Mouse (Mus musculus): Measurements from ENCODE around the gene Dnmt1. TPM values are rescaled to one million over a fixed set of nuclear protein-coding genes. Genes with fewer than 3 reads are reported as not detected.
A peak's percentile ranks its signal among the peaks of the same experiment; 100 is the strongest.

Gene Dnmt1
- polyA plus RNA-seq, 1 experiment from 2014 or later = 69.6 TPM

DNA sequence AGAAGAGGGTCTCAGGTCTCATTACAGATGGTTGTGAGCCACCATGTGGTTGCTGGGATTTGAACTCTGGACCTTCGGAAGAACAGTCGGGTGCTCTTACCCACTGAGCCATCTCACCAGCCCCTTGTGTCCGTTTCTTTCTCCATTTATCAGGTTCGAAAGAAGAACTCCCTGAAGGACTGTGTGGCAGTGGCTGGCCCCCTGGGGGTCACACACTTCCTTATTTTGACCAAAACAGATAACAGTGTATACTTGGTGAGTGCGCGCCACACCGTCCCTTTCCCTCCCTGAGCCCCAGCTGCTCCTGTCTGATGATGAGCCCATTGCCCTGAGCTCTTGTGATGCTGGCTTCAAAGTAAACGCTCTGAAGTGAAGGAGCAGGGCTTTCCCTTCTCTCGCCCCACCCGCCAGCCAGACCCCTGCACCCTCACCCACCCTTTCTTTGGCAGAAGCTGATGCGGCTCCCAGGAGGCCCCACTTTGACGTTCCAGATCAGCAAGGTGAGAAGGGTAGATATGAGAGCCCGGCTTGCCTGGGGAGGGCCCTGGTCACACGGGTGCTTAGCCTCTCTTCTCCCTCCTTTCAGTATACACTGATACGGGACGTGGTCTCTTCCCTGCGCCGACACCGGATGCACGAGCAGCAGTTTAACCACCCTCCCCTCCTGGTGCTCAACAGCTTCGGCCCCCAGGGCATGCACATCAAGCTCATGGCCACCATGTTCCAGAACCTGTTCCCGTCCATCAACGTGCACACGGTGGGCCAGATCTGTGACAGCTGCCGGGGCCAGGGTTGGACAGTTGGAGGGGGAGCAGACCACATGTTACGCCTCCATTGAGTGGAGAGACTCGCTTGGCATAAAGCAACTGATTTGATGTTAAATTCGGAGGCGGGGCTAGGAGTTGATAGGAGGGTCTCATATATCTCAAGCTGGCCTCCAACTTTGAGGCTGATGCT lies 70.2 kb downstream of the Dnmt1 start:
- Histone ChIP-seq H3K27ac (ENCODE audit: low read length) (no peak overlapping the region), H3K36me3 (ENCODE audit: control insufficient read depth, insufficient read depth, low read length) (peaks cover 50% of the 10 kb centered on the region), H3K4me3 (ENCODE audit: low read depth, low read length) (peak overlapping the region; percentile 74)

DNA sequence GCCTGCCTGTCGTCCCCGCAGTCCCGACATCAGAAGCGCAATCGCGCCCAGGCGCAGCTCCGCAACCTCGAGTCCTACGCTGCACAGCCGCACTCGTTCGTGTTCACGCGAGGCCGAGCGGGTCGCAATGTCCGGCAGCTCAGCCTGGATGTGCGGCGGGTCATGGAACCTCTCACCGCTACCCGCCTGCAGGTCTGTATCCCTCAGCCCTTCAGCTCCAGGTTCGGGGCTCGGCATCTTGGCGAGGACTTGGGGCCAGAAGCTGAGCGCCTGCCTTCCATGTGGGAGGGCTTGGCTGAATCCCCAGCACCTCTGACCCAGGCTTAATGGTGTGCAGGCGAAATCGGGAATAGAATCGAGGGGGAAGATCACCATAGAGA lies 71.3 kb downstream of the Dnmt1 start:
- peak; percentile 40 for ATAC-seq (ENCODE audit: insufficient number of reproducible peaks, insufficient read depth, low FRiP score, low read depth)
- H3K9me3 ChIP-seq (ENCODE audit: control insufficient read depth, low read depth, low read length) = no peaks in the 10 kb centered on the region
- peak overlapping the region; percentile 44 for H3K27ac ChIP-seq (ENCODE audit: low read length)
- H3K27me3 ChIP-seq (ENCODE audit: control insufficient read depth, insufficient read depth, low read length) = no peaks in the 10 kb centered on the region
- H3K4me2 ChIP-seq (replicated peaks; ENCODE audit: low read depth, low read length) = peak overlapping the region; percentile 92
- H3K36me3 ChIP-seq (ENCODE audit: control insufficient read depth, insufficient read depth, low read length) = peaks cover 40% of the 10 kb centered on the region
- under 1% methylated on average over 30 of the region's 30 CpGs for WGBS
- peak overlapping the region; percentile 62 for H3K9ac ChIP-seq (replicated peaks; ENCODE audit: low read depth, low read length)
- H3K4me3 ChIP-seq (ENCODE audit: low read depth, low read length) = peak overlapping the region; percentile 74
- H3K4me1 ChIP-seq (ENCODE audit: control insufficient read depth, insufficient read depth, low read length) = no peaks in the 10 kb centered on the region

More for the DNA sequence above, 70.2 kb downstream of the Dnmt1 start:
- H3K4me1 ChIP-seq (ENCODE audit: control insufficient read depth, insufficient read depth, low read length) = no peaks in the 10 kb centered on the region
- no peaks in the 10 kb centered on the region for H3K27me3 ChIP-seq (ENCODE audit: control insufficient read depth, insufficient read depth, low read length)
- H3K4me2 ChIP-seq (replicated peaks; ENCODE audit: low read depth, low read length) = peak overlapping the region; percentile 92
- 79% methylated on average over 29 of the region's 29 CpGs for WGBS
- peak overlapping the region; percentile 62; the same call in 1 of the 2 replicates for H3K9ac ChIP-seq (replicated peaks; ENCODE audit: low read depth, low read length)
- ATAC-seq (ENCODE audit: insufficient number of reproducible peaks, insufficient read depth, low FRiP score, low read depth) = no peak
- no peaks in the 10 kb centered on the region for H3K9me3 ChIP-seq (ENCODE audit: control insufficient read depth, low read depth, low read length)

DNA sequence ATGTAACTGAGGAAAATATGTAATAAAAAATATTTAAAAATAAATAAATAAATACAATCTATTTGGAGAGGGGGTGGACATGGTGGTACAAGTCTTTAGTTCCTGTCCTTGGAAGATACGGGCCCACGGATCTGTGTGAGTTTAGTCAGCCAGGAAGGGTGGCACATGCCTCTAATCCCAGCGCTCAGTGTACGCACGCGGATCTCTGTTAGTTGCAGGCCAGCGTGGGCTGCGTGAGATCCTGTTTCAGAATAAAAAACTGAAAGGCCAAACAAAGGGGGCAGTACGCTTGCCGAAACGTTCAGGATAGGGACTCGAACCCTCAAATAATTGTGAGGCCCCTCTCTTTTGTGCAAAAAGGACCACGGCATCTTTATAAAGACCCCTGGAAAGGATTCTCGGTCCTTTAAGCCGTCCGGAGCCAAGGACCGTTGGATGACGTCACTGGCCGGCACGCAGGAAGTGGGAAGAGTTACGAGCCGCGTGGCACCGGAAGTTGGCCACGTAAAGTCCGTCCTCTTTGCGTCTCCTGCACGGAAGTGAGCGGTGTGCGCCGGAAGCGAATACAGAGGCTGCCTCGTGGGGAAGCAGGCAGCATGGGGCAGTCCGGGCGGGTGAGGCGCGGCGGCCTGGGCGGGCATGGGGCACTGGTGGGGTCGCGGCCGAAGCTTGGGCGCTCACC lies 71.8 kb downstream of the Dnmt1 start, which contains the start of gene Ppan:
Gene Ppan (plus strand): TSS at position 472 of the 682 bp plus-strand sequence.
- peak within 1 kb of the TSS; percentile 74 for H3K4me3 ChIP-seq (ENCODE audit: low read depth, low read length)
- no peaks in the 10 kb centered on the region for H3K4me1 ChIP-seq (ENCODE audit: control insufficient read depth, insufficient read depth, low read length)
- peaks cover 36% of the 10 kb centered on the region for H3K36me3 ChIP-seq (ENCODE audit: control insufficient read depth, insufficient read depth, low read length)
- ATAC-seq (ENCODE audit: insufficient number of reproducible peaks, insufficient read depth, low FRiP score, low read depth) = peak; percentile 94
- no peaks in the 10 kb centered on the region for H3K27me3 ChIP-seq (ENCODE audit: control insufficient read depth, insufficient read depth, low read length)
- peak within 1 kb of the TSS; percentile 97 for H3K27ac ChIP-seq (ENCODE audit: low read length)
- peak within 1 kb of the TSS; percentile 62 for H3K9ac ChIP-seq (replicated peaks; ENCODE audit: low read depth, low read length)
- no peaks in the 10 kb centered on the region for H3K9me3 ChIP-seq (ENCODE audit: control insufficient read depth, low read depth, low read length)
- WGBS = under 1% methylated on average over 43 of the region's 43 CpGs
- peak within 1 kb of the TSS; percentile 92 for H3K4me2 ChIP-seq (replicated peaks; ENCODE audit: low read depth, low read length)

DNA sequence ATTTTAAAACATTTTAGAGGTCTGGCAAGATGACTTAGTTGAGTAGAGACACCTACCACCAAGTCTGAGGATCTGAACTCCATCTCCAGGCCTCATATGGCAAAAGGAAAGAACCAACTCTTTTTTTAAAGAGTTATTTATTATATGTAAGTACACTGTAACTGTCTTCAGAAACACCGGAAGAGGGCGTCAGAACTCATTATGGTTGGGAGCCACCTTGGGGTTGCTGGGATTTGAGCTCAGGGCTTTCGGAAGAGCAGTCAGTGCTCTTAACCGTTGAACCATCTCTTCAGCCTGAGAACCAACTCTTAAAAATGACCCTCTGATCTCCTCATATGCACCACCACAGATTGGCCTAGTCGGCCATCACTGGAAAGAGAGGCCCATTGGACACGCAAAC lies 72.5 kb downstream of the Dnmt1 start:
- no peak for ATAC-seq (ENCODE audit: insufficient number of reproducible peaks, insufficient read depth, low FRiP score, low read depth)
- no peak overlapping the region for H3K27ac ChIP-seq (ENCODE audit: low read length)
- no peaks in the 10 kb centered on the region for H3K4me1 ChIP-seq (ENCODE audit: control insufficient read depth, insufficient read depth, low read length)
- 90% methylated on average over 6 of the region's 6 CpGs for WGBS
- no peak overlapping the region for H3K4me3 ChIP-seq (ENCODE audit: low read depth, low read length)
- no peaks in the 10 kb centered on the region for H3K9me3 ChIP-seq (ENCODE audit: control insufficient read depth, low read depth, low read length)
- H3K9ac ChIP-seq (replicated peaks; ENCODE audit: low read depth, low read length) = no peak overlapping the region
- no peaks in the 10 kb centered on the region for H3K27me3 ChIP-seq (ENCODE audit: control insufficient read depth, insufficient read depth, low read length)
- H3K36me3 ChIP-seq (ENCODE audit: control insufficient read depth, insufficient read depth, low read length) = peaks cover 30% of the 10 kb centered on the region
- peak overlapping the region; percentile 92 for H3K4me2 ChIP-seq (replicated peaks; ENCODE audit: low read depth, low read length)

DNA sequence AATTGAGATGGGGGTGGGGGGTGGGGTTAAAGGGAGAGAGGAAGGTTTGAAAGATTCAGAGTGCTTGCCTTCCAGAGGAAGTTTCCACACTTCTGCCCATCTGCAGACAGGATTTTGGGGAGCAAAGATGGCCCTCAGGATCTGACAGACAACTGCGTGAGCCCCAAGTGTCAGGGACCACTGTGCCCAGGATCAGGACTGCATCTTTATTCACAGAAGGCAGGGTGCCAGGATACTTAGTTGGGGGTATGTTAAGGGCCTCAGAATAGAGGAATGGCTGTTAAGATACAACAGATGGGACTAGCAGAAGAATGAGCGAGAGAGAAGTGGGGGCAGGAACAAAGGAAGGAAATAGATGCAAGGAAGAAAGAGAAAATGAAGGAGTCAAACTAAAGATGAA lies 73.1 kb downstream of the Dnmt1 start:
- no peaks in the 10 kb centered on the region for H3K9me3 ChIP-seq (ENCODE audit: control insufficient read depth, low read depth, low read length)
- H3K4me1 ChIP-seq (ENCODE audit: control insufficient read depth, insufficient read depth, low read length) = no peaks in the 10 kb centered on the region
- H3K4me3 ChIP-seq (ENCODE audit: low read depth, low read length) = no peak overlapping the region
- H3K9ac ChIP-seq (replicated peaks; ENCODE audit: low read depth, low read length) = no peak overlapping the region
- no peak overlapping the region for H3K4me2 ChIP-seq (replicated peaks; ENCODE audit: low read depth, low read length)
- H3K27me3 ChIP-seq (ENCODE audit: control insufficient read depth, insufficient read depth, low read length) = no peaks in the 10 kb centered on the region
- 90% methylated on average over 2 of the region's 2 CpGs for WGBS
- H3K36me3 ChIP-seq (ENCODE audit: control insufficient read depth, insufficient read depth, low read length) = peaks cover 24% of the 10 kb centered on the region
- no peak for ATAC-seq (ENCODE audit: insufficient number of reproducible peaks, insufficient read depth, low FRiP score, low read depth)
- H3K27ac ChIP-seq (ENCODE audit: low read length) = no peak overlapping the region

DNA sequence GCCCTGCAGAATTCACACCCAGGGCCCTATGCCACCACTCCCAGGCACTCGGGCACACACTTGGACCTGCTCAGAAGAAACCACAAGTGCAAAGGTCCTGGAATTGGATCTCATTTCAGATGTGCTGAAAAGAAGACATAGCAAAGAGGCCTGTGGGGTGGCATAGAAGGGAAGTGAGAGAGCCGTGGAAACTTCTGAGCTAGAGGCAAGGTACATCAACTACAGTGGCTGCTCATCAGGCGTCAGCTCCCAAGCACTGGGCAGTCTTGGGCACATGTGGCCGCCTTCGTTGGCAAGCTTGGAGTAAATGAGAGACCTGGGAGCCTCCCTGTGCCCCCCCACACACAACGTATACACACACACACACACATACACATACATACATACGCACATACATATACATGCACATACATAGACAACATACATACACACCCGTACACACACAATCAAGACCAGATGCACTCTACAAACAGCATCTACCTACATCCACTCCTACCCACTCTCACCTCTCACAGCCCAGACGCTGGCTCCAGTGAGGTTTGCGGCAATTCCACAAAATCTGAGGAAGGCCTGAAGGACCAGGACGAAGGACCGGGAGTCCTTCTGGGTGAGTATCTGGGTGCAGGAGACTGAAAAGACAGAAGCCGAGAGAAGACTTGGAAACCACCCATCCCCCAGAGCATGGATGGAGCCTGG lies 80.4 kb downstream of the Dnmt1 start, which contains the start of gene Angptl6:
Gene Angptl6 (minus strand): TSS at position 631 of the 696 bp plus-strand sequence.
- Histone ChIP-seq H3K9me3 (ENCODE audit: control insufficient read depth, low read depth, low read length) (no peaks in the 10 kb centered on the region), H3K27ac (ENCODE audit: low read length) (peak within 1 kb of the TSS; percentile 94), H3K4me1 (ENCODE audit: control insufficient read depth, insufficient read depth, low read length) (peaks cover 10% of the 10 kb centered on the region; the same call in 1 of the 2 replicates), H3K9ac (replicated peaks; ENCODE audit: low read depth, low read length) (peak within 1 kb of the TSS; percentile 42), H3K27me3 (ENCODE audit: control insufficient read depth, insufficient read depth, low read length) (no peaks in the 10 kb centered on the region), H3K4me2 (replicated peaks; ENCODE audit: low read depth, low read length) (peak within 1 kb of the TSS; percentile 63), H3K4me3 (ENCODE audit: low read depth, low read length) (peak within 1 kb of the TSS; percentile 35), H3K36me3 (ENCODE audit: control insufficient read depth, insufficient read depth, low read length) (0 out of 2 replicates have a peak, but pooled peaks cover 3% of the 10 kb centered on the region)
- ATAC-seq (ENCODE audit: insufficient number of reproducible peaks, insufficient read depth, low FRiP score, low read depth) = no peak
- 78% methylated on average over 13 of the region's 13 CpGs for WGBS

DNA sequence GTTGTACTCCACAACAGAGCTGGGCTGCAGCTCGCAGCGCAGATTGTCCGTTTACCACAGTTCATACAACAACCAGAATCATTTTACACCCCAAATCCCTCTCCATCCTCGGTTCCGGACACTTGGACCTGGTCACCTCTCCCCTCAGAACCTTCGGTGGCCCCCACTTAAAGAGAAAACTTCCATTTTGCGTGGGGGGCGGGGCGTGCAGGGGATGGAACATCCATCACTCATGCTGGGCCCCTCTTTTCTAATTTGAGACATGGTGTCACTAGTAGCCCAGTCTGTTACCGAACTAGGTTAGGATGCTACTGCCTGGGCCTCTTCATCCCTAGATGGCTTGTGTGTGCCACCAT lies 81.0 kb downstream of the Dnmt1 start:
- ATAC-seq (ENCODE audit: insufficient number of reproducible peaks, insufficient read depth, low FRiP score, low read depth) = no peak
- Histone ChIP-seq H3K4me2 (replicated peaks; ENCODE audit: low read depth, low read length) (peak overlapping the region; percentile 63), H3K9me3 (ENCODE audit: control insufficient read depth, low read depth, low read length) (no peaks in the 10 kb centered on the region), H3K27ac (ENCODE audit: low read length) (peak overlapping the region; percentile 94), H3K27me3 (ENCODE audit: control insufficient read depth, insufficient read depth, low read length) (no peaks in the 10 kb centered on the region), H3K9ac (replicated peaks; ENCODE audit: low read depth, low read length) (peak overlapping the region; percentile 42), H3K4me3 (ENCODE audit: low read depth, low read length) (peak overlapping the region; percentile 35), H3K36me3 (ENCODE audit: control insufficient read depth, insufficient read depth, low read length) (0 out of 2 replicates have a peak, but pooled peaks cover 3% of the 10 kb centered on the region), H3K4me1 (ENCODE audit: control insufficient read depth, insufficient read depth, low read length) (peaks cover 10% of the 10 kb centered on the region; the same call in 1 of the 2 replicates)
- 15% methylated on average over 10 of the region's 10 CpGs for WGBS
